Mouse (Mus musculus): ENCODE measurements at regions not wholly inside any gene's neighbourhood (a gene's known extent, or its start where the extent isn't known, plus 50 kb on each side); places are given as distances from the start of the nearest gene placed in this dataset.

DNA sequence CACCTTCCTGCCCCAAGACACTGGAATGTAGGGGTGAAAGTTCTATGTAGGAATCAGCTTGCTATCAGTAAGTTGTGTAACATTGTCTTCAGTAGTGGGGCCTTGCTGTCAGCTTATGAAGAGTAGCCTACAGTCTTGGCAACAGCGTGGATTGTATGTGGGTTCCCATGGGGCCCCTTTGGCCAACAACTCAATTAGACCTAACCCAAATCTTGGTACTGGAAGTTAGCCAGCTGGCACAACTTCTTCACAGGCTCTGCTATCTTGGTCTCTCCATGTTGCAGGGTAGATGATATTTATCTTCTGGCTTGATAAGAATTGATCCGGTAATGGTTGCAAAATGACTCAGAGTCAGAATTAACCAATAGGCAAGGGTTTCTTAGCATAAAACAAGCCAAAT, 244.2 kb upstream of the Msx2 start:
- DNase-seq (ENCODE audit: low spot score in 2 of 2) = no peak

DNA sequence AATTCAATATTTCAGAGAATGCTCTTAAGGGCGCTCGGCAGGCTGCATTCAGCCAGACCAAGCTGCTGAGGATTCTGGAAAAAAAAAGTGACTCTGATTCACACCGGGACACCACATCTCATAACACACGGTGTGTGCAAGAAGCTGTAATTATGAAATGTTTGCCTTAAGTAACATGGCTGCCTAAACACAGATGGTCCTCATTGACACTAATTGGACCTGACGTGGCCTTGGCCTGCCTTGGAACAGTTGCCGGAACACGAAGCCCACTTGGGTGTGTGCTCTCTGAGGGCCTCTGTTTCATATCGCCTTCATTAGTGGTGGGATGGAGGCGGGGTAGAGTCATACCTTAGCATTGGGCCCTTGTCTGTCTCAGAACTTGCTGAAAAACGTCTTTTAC, 236.2 kb upstream of the Msx2 start:
- DNase-seq (ENCODE audit: low spot score in 2 of 2) = no peak

DNA sequence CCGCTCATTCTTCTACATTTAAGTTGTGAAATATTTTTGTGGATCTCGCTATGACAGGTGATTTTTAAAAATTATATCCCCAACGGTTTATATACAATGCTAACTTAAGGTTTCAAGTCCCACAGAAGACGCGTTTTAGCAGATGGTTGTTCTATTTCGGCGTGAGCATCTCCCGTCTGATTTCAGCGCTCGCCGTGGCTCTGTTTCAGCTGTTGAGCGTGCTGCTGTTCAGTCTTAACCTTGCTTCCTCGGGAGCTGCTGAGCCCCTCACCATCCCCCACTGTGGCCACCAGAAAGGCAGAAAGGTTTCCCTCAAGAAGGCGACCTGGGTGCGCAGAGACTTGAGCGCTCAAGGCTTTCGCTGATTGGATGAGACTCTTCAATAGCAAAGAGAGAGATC, 234.7 kb upstream of the Msx2 start:
- DNase-seq (ENCODE audit: low spot score in 2 of 2) = no peak

DNA sequence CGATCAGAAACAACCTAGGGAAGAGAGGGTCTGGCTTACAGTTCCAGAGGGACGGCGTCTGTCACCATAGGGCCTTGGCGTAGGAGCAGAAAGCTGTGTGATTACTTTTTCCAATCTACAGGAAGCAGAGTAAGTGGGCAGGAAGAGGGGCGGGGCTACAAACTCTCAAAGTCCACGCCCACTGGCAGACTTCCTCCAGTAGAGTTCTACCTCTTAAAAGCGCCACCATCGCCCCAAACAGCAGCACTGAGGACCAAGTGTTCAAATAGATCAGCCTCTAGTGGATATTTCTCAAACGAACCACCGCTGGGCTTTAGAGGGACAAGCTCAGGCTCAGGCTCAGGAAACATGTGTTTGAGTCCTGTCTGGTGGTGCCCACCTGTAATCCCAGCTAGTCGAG, 231.2 kb upstream of the Msx2 start:
- DNase-seq (ENCODE audit: low spot score in 2 of 2) = no peak

DNA sequence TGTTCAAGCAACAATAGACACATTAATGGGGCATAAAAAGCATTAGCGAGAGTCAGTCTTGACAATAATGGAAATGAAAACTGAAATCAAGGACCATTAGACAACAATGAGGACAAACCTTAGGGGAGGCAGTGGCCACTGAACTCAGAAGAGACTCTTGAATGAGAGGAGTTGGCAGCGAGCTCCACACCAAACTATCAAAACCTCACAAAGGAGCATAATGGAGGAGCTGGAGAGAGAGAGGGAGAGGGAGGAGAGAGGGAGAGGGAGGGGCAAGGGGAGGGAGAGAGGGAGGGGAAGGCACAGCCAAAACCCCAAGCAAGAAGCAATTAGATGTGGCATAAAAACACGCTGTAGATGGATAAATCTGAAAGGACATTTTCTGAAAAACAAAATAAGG, 227.4 kb upstream of the Msx2 start:
- no peak for DNase-seq (ENCODE audit: low spot score in 2 of 2)

DNA sequence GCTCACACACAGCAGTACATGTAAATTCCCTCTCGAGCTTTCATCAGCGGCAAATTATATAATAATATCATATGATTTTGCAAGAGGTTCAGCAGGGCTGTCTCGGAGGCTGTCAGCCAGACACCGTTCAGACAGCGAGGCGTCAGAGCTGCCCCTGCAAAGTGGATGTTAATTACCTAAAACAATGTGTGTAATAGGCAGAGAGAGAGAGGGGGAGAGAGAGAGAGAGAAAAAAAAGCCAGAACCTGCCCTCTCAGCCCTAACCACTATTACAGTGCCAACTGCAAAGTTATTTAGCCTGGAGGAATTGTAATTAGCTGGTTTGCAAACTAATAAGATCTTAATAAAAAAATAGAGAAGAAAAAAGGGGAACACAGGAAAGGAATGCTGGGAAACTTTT, 225.1 kb upstream of the Msx2 start:
- DNase-seq (ENCODE audit: low spot score in 2 of 2) = no peak

DNA sequence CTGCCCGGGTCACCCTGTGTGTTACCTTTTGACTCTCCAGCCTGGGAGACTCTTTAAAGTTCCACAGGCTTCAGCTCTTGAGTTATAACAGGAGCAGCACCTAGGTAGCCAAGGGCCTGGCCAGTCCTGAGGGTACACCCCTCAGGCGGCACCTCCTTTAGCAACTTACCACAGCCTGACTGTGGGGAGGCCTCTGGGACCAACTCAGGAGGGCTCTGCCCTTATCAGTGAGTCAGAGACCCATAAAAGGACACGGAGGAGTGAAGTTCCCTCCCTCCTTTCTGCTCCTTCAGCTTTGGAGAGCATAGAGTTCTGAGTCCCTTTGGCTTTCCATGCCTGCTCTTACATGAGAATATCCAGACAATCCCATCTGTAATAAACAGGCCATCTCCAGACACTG, 222.5 kb upstream of the Msx2 start:
- no peak for DNase-seq (ENCODE audit: low spot score in 2 of 2)

DNA sequence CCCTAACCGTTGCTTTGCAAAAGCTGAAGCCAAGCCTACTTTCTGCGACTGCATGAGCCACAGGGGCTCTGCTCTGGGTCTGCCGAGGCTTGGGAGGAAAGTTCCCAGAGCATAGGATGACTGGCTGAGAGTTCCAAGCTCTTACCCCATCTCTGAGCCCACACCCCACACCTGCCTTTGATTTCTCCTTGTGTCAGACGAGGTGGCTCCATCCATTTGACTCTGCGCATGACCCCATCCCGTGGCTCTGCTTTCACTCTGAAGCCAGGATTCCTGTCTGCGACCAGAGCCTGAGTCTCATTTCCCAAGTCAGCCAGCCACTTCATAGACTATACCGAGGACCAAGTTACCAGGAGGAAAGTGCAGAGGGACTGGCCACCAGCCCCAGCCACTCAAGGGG, 216.1 kb upstream of the Msx2 start:
- no peak for DNase-seq (ENCODE audit: low spot score in 2 of 2)

DNA sequence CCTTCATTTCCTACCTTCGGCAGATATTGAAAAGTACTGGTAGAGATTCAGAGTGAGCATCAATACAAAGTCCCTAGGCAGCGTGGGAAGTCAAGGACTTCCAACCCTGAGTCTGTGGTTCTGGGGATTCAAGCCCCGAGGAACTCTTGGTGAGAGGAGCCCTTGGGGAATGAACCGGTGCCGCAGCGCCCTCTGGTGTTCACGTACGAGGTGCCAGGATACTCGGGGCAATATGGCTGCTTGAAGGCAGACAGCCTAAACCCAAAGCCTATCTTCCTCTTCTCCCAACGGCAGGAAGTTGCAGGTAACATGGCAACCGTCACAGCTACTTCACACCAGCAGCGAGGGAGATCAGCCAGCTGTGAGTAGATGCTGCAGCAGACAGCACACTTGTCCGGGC, 215.6 kb upstream of the Msx2 start:
- no peak for DNase-seq (ENCODE audit: low spot score in 2 of 2)

DNA sequence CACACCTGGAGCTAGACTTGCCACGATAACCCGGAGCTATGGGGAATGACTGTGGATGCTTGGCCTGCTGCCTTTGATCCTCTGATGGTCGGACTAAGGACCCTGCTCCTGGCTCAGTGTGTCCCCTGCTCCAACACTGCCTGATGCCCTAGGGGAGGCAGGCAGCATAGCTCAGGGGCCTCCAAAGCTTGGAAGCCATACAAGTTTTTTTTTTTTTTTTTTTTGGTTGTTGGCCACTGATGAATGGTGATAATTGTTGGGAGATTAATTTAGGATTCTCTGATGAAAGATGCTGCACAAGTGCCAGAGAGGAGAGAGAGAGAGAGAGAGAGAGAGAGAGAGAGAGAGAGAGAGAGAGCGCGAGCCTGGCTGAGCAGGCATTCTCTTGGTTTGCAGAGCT, 211.6 kb upstream of the Msx2 start:
- DNase-seq (ENCODE audit: low spot score in 2 of 2) = no peak

DNA sequence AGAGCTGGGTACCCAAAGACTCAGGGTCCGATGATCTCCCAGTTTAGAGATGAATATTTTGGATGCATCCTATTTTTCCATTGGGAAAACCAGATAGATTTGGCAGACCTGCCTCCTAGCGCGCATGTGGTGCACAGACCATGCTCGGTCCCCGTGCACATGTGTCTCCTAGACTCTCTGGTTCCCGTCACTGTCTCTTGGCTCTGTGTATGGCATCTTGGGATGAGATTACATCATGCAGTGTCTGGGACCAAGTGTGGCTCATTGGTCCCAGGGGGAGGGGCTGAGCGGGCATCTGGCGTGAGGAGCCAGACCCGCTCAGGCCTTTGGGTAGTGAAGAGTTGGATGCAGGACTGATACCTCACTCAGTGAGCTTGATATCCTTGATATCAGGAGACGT, 204.3 kb upstream of the Msx2 start:
- DNase-seq (ENCODE audit: low spot score in 2 of 2) = no peak

DNA sequence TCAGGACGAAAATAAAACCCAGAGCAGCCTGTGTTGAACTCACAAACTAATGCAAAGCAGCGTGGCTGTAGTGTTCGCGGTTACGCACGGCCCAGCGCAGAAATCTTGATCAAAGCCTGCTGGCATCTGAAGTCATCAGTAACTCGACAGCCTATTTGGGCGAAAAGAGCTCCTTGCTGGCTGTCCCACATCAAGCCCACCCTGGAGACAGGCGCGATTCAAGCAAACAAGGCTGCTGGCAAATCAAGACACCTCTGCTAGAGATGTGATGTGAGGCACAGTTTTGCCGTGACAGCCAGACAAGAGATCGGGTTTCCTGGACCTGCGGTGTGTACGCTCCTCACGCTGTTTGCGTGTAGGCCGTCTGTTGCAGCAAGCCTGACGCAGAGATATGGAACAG, 197.5 kb upstream of the Msx2 start:
- DNase-seq (ENCODE audit: low spot score in 2 of 2) = no peak

DNA sequence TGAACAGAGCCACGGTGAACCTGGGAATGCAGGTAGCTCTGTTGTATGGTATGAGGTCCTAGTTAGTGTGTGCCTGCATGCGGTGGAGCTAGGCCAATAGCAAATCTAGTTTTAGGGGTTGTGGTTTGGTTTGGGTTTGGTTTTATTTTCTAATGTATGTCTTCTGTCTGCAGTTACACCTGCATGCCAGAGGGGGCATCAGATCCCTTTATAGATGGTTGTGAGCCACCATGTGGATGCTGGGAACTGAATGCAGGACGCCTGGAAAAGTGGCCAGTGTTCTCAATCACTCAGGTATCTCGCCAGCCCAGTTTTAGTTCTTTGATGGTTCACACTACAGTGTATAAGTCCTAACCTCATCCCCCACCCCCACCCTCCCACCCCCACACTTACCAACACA, 194.6 kb upstream of the Msx2 start:
- no peak for DNase-seq (ENCODE audit: low spot score in 2 of 2)

DNA sequence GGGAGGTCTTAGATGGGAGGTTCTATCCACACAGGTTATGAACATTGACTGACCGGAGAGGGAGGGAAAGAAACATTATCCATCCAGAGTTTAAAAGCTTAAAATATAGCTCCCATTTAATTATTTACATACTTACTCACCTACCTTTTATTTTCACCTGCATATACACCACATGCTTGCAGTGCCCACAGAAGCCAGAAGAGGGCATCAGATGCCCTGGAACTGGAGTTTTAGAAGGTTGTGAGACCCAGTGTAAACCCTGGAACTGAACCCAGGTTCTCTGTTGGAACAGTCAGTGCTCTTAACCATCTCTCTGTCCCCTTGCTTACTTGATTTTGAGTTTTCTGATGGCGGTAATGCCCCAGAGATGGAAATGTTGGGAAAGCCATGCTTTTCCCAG, 192.7 kb upstream of the Msx2 start:
- DNase-seq (ENCODE audit: low spot score in 2 of 2) = no peak

DNA sequence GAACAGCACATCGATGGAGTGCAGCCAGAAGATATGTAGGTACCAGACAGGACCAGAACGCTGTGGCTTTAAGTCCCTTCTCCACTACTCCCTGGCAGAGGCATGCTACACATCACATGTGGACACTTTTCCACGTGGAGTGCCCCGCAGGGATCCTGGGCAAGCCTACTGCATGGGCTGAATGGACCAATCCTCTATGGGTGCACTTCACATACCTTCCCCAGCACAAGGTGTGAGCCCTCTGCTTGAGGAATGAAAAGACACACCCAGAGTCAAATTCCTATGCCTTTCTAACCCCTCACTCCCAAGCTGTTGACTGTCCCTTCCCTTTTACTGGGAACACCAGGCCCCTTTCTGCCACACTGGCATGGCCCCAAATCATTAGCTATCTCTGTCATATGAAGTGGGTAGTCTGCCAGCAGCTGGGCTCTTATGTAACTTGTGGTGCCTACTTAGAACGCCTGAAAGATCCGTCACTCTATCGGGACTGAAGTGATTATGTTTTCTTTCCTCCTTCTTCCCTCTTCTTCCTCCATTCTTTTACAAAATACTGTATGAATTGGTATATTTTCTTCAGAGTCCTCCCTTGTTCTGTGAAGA, 191.9 kb upstream of the Msx2 start:
- no peak for DNase-seq (ENCODE audit: low spot score in 2 of 2)

DNA sequence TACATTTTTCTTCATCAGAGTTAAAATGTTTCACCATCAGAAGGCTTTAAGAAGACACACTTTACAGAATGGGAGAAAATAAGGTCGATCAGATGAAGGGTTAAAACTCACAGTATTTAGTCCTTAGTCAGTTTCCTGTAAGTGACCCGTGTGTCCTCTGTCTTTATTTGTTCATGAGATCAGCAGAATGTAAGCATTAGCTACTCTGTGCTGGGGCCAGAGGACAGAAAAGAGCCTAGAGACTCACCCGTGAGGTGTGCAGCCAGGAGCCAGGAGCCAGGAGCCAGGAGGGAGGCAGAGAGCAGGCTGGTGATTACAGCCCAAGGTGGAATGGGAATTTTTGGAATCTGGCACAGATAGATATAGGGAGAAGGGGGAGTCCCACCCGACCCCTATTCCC, 180.0 kb upstream of the Msx2 start:
- no peak for DNase-seq (ENCODE audit: low spot score in 2 of 2)

DNA sequence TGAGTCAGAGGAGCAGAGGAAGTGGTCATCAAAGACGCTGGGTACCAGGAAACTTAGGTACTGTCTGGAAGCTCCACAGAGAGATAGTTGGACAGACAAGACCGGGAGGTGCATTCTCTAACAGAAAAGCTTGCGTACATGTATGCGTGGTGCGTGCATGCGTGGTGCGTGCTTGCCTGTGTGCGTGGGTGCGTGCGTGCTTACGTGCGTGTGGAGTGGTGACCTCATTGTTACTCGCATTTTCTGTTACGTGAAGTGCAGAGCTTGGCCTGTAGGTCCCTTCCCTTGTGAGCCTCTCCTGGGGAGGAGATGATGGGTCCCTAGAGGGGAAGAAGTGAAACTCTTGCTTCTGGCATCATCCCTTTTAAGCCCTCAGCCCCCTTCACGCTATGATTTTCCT, 175.5 kb upstream of the Msx2 start:
- no peak for DNase-seq (ENCODE audit: low spot score in 2 of 2)

DNA sequence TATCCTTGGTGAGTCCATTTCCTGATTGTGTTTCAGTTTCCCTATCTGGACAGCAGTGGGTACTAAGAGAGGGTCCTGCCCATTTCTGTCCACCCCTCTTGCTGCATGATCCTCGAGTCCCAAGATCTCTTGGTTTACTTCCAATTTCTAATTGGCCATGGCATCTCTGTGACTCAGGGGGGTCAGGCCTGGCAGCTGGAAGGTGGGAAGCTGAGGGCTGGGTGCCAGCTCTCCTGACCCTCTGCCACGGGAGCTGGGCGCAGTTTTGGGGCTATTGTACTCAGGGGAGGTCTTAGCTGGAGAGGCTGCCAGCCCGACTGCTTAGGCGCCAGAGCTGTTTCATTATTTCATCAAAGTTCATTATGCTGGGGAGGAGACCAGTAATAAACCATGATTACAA, 169.7 kb upstream of the Msx2 start:
- DNase-seq (ENCODE audit: low spot score in 2 of 2) = no peak

DNA sequence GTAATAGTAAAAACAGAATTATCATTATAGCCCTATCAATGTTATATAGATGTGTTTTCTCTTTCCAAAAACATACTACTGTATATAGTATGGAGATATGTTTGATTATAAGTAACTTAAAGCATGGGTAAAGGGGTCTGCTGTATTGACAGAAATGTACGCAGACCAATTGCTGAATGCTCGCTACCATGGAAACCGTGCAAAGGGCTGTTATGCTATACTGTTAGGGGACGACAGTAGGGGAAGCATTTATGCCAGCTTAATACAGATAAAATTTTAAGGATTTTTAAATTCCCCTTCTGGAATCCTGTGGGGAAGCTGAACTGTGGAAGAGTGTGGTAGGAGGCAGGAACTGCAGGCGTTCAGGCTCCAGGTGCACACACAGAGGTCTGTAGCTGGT, 166.7 kb upstream of the Msx2 start:
- no peak for DNase-seq (ENCODE audit: low spot score in 2 of 2)

DNA sequence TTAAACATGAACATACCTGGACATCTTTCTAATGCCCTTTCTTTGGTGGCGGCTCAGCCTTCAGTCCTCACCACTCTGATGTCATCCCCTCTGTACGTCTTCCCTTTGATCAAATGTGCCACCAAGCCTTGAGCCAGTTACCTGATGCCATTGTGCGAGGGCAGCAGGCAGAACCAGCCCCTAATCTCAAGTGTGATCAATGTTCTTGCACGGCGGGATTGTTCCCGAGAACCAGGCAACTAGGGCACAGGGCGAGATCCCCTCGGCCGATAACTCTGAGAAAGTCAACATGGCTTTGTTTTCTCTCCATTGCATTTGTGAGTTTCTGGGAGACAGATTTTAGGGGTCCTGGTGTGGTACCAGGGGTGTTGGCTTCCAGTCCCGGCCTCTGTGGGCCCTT, 166.2 kb upstream of the Msx2 start:
- no peak for DNase-seq (ENCODE audit: low spot score in 2 of 2)

DNA sequence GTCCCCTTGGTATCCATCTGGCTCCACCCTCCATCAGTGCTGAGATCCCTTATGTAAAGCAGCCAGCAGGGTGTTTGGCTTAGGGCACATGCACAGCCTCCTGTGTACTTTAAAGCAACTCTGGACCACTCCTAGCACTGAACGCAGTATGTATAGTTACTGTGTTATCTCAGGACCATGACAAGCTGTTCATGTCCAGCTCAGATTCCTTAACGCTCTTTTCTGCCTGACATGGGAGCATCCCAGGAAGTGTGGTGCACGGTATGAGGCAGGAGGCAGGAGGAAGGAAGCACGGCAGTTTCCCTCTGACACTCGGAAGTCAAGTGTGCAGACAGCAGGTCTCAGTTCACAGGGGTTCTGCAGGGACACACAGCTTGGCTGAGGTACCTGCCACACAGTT, 163.1 kb upstream of the Msx2 start:
- no peak for DNase-seq (ENCODE audit: low spot score in 2 of 2)

DNA sequence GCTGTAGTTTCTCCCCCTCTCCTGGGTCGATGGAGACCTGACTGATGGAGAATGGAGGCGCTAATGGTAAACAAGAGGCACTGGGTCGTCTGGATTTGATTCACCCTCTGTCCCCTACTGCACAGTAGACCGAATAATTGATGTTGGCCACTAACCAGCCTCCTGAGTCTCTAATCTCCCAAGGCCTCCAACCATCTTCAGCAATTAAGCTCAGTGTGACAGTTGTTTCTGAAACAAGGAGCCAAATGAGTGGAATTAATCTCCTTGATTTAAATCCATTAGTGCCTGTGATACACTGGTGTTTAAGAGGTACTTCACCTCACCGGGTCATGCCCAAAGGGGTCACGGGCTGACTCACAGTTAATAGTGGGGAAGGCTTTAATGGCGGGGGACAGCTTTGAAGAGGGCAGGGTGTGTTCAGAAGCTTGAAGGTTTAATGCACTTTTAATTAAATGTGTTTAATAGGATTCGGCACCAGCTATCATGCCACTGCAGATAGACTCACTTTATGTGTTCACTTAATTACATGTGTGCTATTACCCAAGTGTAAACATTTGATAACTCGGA, 161.8 kb upstream of the Msx2 start:
- no peak for DNase-seq (ENCODE audit: low spot score in 2 of 2)

DNA sequence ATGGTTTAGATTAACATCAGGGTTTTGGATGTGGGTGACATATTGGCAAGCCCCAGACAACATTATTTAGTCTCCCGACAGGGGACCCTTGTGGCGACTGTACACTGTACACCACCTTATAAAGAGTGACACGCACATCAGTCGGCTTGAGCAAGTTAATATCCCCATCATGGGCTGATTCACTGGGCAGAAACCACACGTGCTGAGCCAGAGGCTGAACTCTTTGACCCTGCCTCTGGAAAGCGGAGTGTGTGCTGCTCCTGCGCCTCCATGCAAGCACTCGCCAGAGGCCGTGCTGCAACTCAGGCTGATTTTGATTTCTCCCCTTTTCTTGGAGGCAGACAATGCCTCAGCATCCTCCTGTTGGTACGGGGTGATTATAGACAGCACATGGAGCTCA, 125.2 kb upstream of the Msx2 start:
- no peak for DNase-seq (ENCODE audit: low spot score in 2 of 2)

All from natural killer cell, adult 2 months (primary cell).